Mouse (Mus musculus) embryonic fibroblast, embryonic 13.5 days (primary cell): ENCODE results near the gene Ano1.

Source experiments
- CTCF ChIP-seq: IDR thresholded peaks from 2 replicates; pipeline ENCODE4 v1.5.1; 2011; ENCODE audit warnings: mild to moderate bottlenecking, control low read depth, low read length, moderate library complexity, borderline replicate concordance; ENCODE audit not compliant: insufficient read depth
- POLR2A ChIP-seq: IDR thresholded peaks from 2 replicates; pipeline ENCODE4 v1.6.1; 2011; ENCODE audit warnings: low read depth, mild to moderate bottlenecking, control low read depth, low read length, moderate library complexity

- TF ChIP-seq CTCF (no peak), POLR2A (no peak)
Observed at GRCm38 (mm10) chr7:144563456-144564155, 188.2 kb downstream of the Ano1 start.
